Mouse (Mus musculus) neutrophil, adult 5-6 weeks (primary cell): Measurements from ENCODE around the gene Ankrd13d. TPM values are rescaled to one million over a fixed set of nuclear protein-coding genes. Genes with fewer than 3 reads are reported as not detected.
"Not testable (repeated sequence)": the region's sequence is repeated elsewhere in the genome, so short reads cannot be mapped to it uniquely, and the experiment has no call there.

Experiments used
- ATAC-seq: fragments of 151-379, 151-347 bp; 2 replicates; pipeline ENCODE4 v1.8.0; 2017; ENCODE audit warnings: mild to moderate bottlenecking, moderate TSS enrichment; ENCODE audit not compliant: insufficient number of reproducible peaks, poor library complexity, low FRiP score, severe bottlenecking; ENCODE audit errors: extremely low read depth
- total RNA-seq: library from RNA; stranded (forward); fragments of 200-1000 nt; gene quantifications from 2 replicates; pipeline ENCODE4 v1.2.3, GENCODE M21; 2017

Ankrd13d gene
- total RNA-seq, 1 experiment from 2014 or later = 49.8 TPM

DNA sequence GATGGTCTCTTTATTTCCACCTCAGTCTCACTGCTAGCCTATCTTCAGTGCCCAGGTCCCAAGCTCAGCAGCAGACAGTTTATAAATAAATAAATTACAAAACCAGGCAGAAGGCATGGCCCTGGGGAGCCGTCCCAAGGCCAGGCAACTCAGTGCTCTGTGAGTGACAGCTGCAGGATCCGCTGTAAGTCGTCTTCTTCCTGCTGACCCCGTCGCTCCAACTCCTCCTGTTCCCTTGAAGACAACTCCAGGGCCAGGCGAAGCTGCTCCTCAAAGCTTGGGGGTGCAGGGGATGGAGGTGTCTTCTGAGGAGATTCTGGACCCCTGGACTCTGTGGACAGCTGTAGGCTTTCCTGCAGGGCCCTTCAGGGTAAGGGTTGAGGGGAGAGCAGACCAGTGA lies 12.8 kb downstream of the Ankrd13d start:
- no peak for ATAC-seq

DNA sequence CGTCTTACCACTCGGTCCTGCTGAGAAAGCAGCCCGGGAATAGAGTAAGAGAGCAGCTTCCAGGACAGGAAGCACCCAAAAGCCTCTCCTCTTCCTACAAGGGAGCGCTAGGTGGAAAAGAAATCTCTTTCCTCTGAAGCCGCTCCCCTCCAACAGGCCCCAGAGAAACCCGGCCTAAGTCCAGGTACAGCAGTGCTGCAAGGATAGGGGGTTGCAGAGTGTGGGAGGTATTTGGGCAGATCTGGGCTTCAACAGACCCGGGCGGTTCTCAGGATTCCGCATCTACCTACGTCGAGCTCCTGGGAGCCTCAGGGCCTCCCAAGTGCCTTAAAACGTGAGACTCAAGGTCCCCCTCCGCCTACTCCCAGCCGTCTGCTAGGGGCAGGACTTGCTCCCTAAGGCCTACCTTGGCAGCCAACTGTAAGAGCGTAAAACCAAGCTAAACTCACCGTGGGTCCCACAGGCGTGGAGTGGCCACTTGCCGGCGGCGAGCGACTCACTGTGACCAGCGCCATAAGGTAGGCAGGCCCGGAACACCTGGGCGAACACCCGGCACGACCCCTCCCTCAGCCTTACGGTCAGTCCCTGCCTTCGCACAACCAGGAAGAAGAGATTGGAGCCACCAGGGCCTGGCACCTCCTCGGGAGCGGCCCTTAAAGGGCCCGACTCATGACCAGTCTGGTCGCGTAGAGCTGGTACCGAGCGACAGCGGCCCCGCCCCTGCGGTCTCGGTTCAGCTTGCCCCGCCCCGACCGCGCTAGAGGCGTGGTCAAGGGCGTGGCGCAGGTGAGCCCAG lies 14.2 kb downstream of the Ankrd13d start, which contains the start of gene Ssh3:
Ssh3 (minus strand) TSS at position 615 of the 796 bp plus-strand sequence.
- ATAC-seq = peak; percentile 61

GRCm38 (mm10) chr19:4265956-4266355 lies 17.0 kb downstream of the Ankrd13d start:
- no peak for ATAC-seq

GRCm38 (mm10) chr19:4264171-4264780 lies 18.7 kb downstream of the Ankrd13d start:
- ATAC-seq = no peak

DNA sequence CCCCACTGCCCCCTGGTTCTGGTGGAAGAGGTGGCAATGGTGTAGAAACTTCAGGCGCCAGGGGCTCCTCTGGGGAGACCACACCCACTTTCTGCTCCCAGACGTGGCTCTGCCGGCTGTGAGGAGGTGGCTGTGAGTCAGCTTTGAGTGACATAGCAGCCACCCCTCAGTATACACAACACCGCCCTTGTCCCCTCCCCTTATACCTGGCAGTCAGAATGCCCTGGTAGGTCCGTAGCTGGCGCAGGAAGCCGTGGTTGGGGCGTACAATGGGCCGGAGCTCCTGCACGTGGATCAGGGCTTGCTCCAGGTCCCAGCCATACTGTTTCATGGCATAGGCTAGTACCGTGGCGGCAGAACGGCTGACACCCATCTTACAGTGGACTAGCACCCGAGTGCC lies 19.2 kb downstream of the Ankrd13d start:
- ATAC-seq = no peak

DNA sequence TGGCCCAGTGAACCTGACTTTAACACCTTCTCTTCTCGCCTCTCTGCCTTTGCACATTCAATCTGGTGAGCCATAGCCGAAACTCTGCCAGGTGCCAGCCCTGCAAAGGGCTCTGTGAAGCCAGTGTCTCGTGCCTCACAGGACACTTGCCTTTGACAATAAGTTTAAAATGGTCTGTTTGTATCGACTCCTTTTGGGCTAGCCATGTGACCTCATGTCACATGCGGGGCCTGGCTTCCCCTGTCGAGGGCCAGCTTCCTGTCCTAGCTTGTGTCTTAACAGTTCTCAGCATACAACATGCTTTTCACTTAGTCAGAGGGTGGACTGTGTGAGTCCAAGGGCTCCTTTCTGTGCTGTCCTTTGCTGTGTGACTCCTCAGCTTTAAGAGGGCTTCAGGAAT lies 20.2 kb downstream of the Ankrd13d start:
- no peak for ATAC-seq

GRCm38 (mm10) chr19:4261038-4261698 lies 21.8 kb downstream of the Ankrd13d start:
- no peak; the same call in 1 of the 2 replicates for ATAC-seq

DNA sequence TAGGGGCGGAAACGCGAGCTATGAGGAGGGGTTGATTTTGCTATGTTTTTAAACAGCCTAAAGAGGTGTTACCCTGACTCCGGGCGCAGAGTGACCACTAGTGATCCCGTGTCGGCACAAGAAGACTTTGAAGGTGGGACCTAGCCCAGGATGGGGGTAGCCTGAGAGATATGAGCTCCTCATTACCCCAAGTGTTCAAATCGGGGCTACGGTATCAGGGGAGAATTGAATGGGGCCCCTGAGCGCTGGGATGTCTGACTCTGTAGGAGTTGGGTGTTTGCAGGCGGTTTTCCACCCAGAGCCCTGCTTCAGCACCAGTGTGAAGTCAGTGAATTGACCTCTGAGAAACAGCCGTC lies 25.1 kb downstream of the Ankrd13d start:
- ATAC-seq = no peak

DNA sequence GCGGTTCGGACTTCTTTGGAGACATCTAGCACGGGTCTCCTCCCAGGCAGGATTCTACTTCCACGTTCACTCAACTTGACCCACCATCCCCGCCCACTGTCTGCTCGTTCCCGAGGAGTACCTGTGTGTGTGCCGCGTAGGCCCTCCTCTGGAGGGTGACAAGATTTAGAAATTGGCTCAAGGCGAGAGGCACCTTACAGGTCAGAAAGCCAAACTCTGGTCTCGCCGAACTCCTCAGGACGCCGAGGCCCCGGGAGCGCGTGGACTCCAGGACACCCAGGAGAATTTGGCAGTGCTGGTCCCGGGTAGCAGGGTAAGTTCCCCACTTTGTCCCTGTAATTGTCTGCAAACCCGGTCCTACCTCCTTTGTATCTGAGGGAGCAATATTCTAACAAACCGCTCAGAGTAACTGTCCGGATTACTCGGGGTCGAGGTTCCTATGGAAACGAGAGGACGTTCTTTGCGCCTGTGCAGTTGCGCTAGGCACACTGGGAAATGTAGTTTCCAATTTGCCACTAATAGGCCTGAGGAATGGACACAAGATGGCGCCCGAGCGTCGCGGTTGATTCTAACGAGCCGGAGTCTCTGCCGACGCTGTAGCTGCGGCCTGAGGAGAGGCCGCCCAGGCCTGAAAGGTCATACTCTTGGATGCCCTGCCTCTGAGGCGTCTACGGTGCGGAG lies 25.6 kb downstream of the Ankrd13d start:
- peak; percentile 97 for ATAC-seq

DNA sequence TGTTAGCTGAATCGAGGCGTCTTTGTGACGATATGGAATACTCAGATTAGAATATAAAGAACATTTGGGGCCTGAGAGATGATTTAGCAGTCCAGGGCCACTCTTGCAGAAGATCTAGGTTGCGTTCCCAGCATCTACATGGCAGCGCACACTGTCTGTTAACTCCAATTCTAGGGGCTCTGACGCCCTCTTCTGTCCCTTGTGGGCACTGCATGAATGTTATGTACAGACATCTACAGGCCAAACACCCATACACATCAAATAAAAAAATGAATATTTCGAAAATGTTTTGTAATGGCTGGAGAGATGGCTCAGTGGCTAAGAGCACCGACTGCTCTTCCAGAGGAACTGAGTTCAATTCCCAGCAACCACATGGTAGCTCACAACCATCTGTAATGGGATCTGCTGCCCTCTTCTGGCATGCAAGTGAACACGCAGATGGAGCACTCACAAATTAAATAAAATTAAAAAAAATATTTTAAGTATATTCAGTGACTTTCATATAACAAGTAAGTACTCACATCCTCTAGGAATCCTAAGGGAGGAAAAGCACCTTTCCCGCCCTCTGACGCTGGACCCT lies 27.3 kb downstream of the Ankrd13d start:
- no peak for ATAC-seq

DNA sequence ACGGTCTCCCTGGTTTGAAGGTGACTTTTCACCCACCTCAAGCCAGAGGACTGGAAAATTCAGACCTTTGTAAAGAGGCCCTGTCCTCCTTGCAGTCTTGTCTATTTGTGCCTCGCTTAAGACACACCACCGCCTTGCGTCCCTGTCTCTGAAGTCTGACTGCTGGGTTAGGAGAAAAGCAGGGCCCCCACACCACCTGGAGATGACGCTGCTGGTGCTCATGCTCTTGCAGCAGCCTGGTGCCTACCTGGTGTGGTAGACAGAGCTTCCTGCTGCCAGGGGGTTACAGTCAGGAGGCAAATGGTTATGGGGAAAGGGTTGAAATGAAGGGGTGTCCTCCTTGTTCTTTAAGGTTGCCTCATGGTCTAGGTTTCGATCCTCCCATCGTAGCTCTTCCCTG lies 28.7 kb downstream of the Ankrd13d start:
- ATAC-seq = no peak

DNA sequence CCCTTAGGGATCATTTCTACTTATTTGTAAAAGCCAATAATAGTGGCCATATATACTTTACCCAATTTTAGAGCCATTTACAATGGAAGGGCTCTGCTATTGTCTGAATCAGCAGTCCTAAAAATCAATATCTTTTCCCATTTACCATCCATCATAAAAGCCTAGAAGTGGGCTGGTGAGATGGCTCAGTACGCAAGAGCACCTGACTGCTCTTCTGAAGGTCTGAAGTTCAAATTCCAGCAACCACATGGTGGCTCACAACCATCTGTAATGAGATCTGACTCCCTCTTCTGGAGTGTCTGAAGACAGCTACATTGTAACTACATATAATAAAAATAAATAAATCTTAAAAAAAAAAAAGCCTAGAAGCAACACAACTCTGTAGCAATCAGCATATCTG lies 34.3 kb downstream of the Ankrd13d start:
- not testable (repeated sequence) for ATAC-seq

- 0 out of 2 replicates have a peak, but pooled peaks have one; percentile 41 for ATAC-seq
Measured at GRCm38 (mm10) chr19:4247010-4247409, 35.9 kb downstream of the Ankrd13d start.

- ATAC-seq = no peak
Measured at GRCm38 (mm10) chr19:4244775-4245174, 38.2 kb downstream of the Ankrd13d start.

DNA sequence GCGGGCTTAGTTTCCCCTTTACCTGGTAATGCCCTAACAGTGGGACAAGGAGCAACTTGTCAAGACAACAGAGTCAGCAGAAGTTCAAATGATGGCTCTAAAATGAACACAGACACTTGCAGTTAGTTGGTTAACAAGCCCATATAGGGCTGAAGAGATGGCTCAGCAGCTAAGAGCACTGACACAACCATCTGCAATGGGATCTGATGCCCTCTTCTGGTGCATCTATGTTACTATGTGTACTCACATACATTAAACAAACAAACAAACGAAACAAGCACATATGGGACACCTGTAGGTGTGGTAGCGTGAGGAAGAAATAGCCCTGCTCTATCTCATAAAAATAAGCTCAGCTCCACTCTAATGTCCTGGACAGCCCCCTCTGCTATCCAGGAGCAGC lies 40.5 kb downstream of the Ankrd13d start:
- 0 out of 2 replicates have a peak, but pooled peaks have one; percentile 39 for ATAC-seq

DNA sequence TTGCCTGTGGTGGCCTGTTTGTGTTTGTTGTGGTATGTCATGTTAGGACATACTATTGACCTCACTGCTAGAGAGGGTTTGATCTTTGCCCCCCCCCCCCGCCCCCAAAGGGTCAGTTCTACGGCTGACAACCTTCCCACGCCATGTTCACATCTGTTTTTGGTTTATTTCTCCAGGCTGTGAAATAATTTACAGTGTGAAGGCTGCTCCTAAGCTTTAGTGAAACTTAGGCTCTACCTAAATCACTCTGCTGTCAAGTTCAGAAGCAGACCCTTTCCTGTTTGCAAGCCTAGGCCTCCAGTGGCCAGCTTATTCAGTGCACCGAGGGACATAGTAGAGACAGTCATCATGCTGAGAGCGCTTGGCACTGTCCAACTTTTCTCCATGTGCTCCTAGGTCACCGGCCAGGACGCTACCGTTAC lies 42.7 kb downstream of the Ankrd13d start:
- no peak for ATAC-seq

- no peak for ATAC-seq
Measured at GRCm38 (mm10) chr19:4234548-4234947, 48.4 kb downstream of the Ankrd13d start.

DNA sequence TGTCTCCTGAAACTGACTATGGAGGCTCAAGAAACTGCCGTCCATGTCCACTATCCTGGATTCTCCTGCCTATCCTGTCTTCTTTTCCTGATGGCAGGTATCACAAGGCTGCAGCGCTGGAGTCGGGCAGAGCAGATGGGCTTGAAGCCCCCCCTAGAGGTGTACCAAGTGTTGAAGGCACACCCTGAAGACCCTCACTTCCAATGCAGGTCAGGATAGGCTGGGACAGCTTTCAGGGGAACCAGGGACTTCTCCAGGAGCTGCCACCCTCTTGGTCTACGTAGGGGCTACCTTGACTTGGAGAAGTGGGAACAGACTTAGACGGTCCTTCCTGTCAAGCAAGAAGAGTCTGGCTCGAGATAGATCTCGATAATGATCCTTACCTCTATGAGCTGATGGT lies 50.3 kb downstream of the Ankrd13d start:
- no peak for ATAC-seq

- peak; percentile 11; the same call in 1 of the 2 replicates for ATAC-seq
Measured at GRCm38 (mm10) chr19:4232186-4232572, 50.8 kb downstream of the Ankrd13d start.
